Mouse (Mus musculus): Measurements from ENCODE around the gene Rbfox1.

Rbfox1 gene

GRCm38 (mm10) chr16:7226000-7226399 lies 1340.8 kb downstream of the Rbfox1 start:
- no peak for DNase-seq (ENCODE audit: low read depth, low spot score)

- no peak for DNase-seq (ENCODE audit: low read depth, low spot score)
Observed at GRCm38 (mm10) chr16:7228246-7228645, 1343.1 kb downstream of the Rbfox1 start.

GRCm38 (mm10) chr16:7229232-7229631 lies 1344.1 kb downstream of the Rbfox1 start:
- DNase-seq (ENCODE audit: low read depth, low spot score): peak; percentile 10

GRCm38 (mm10) chr16:7241627-7242026 lies 1356.5 kb downstream of the Rbfox1 start:
- DNase-seq (ENCODE audit: low read depth, low spot score): no peak

- no peak for DNase-seq (ENCODE audit: low read depth, low spot score)
Observed at GRCm38 (mm10) chr16:7242501-7242900, 1357.3 kb downstream of the Rbfox1 start.

GRCm38 (mm10) chr16:7244382-7244781 lies 1359.2 kb downstream of the Rbfox1 start:
- DNase-seq (ENCODE audit: low read depth, low spot score): no peak

- no peak for DNase-seq (ENCODE audit: low read depth, low spot score)
Observed at GRCm38 (mm10) chr16:7251696-7252095, 1366.5 kb downstream of the Rbfox1 start.

GRCm38 (mm10) chr16:7257366-7257765 lies 1372.2 kb downstream of the Rbfox1 start:
- DNase-seq (ENCODE audit: low read depth, low spot score): no peak

GRCm38 (mm10) chr16:7263261-7263660 lies 1378.1 kb downstream of the Rbfox1 start:
- no peak for DNase-seq (ENCODE audit: low read depth, low spot score)

GRCm38 (mm10) chr16:7265715-7266114 lies 1380.6 kb downstream of the Rbfox1 start:
- no peak for DNase-seq (ENCODE audit: low read depth, low spot score)

GRCm38 (mm10) chr16:7275501-7275900 lies 1390.3 kb downstream of the Rbfox1 start:
- DNase-seq (ENCODE audit: low read depth, low spot score): no peak

GRCm38 (mm10) chr16:7275901-7276300 lies 1390.7 kb downstream of the Rbfox1 start:
- DNase-seq (ENCODE audit: low read depth, low spot score): no peak

GRCm38 (mm10) chr16:7279544-7279943 lies 1394.4 kb downstream of the Rbfox1 start:
- DNase-seq (ENCODE audit: low read depth, low spot score): no peak

GRCm38 (mm10) chr16:7282257-7282656 lies 1397.1 kb downstream of the Rbfox1 start:
- no peak for DNase-seq (ENCODE audit: low read depth, low spot score)

- no peak for DNase-seq (ENCODE audit: low read depth, low spot score)
Observed at GRCm38 (mm10) chr16:7292985-7293805, 1408.0 kb downstream of the Rbfox1 start.

GRCm38 (mm10) chr16:7302416-7302815 lies 1417.3 kb downstream of the Rbfox1 start:
- DNase-seq (ENCODE audit: low read depth, low spot score): no peak

GRCm38 (mm10) chr16:7329196-7329595 lies 1444.0 kb downstream of the Rbfox1 start:
- no peak for DNase-seq (ENCODE audit: low read depth, low spot score)

- DNase-seq (ENCODE audit: low read depth, low spot score): no peak
Observed at GRCm38 (mm10) chr16:7341186-7341585, 1456.0 kb downstream of the Rbfox1 start.

- peak; percentile 49 for DNase-seq (ENCODE audit: low read depth, low spot score)
Observed at GRCm38 (mm10) chr16:7345298-7345697, 1460.1 kb downstream of the Rbfox1 start.

- DNase-seq (ENCODE audit: low read depth, low spot score): no peak
Observed at GRCm38 (mm10) chr16:7346001-7346625, 1461.0 kb downstream of the Rbfox1 start.

GRCm38 (mm10) chr16:7347522-7348165 lies 1462.5 kb downstream of the Rbfox1 start:
- no peak for DNase-seq (ENCODE audit: low read depth, low spot score)

- no peak for DNase-seq (ENCODE audit: low read depth, low spot score)
Observed at GRCm38 (mm10) chr16:7352808-7353207, 1467.7 kb downstream of the Rbfox1 start.

GRCm38 (mm10) chr16:7354116-7354515 lies 1469.0 kb downstream of the Rbfox1 start:
- no peak for DNase-seq (ENCODE audit: low read depth, low spot score)
